Mouse (Mus musculus): Measurements from ENCODE around the gene Ifi206. TPM values are rescaled to one million over a fixed set of nuclear protein-coding genes. Genes with fewer than 3 reads are reported as not detected.

The Ifi206 gene
- polyA plus RNA-seq, 1 experiment: 3.1 TPM

DNA sequence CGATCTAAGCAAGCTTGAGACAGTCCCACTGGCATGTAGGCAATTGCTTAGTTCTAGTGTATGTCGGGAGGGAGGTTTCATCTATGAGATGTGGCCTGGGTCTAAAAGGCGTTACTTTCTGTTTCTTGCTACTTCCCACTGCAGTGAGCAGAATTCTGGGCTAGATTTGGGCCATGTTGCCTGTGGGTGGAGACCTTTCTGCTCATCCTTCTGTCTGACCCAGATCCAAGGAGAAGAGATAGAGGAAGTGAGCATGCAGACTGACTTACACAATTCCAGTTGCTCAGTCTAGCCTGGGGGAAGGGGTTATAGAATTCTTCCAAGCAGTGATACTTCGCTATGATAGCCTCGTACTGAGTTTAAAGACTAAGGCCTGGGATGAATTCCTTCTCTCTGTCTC is 39.2 kb downstream of the Ifi206 start:
- no peak overlapping the region; the same call in 1 of the 2 replicates for H3K27ac ChIP-seq (ENCODE audit: control insufficient read depth, insufficient read depth, low read depth, low read length, poor library complexity)
- no peak overlapping the region for H3K4me3 ChIP-seq (replicated peaks; ENCODE audit: control insufficient read depth, low read depth, low read length)
- H3K4me1 ChIP-seq (ENCODE audit: control insufficient read depth, insufficient read depth, low read length): peaks cover 2% of the 10 kb centered on the region; the same call in 1 of the 2 replicates
- 40% methylated on average over 5 of the region's 5 CpGs for WGBS
- TF ChIP-seq POLR2A (IDR thresholded peaks at IDR 0.05; ENCODE audit: borderline replicate concordance, control insufficient read depth, low read depth, low read length) (no peak), CTCF (IDR thresholded peaks at IDR 0.05; ENCODE audit: control insufficient read depth, insufficient read depth, low read length) (no peak)

DNA sequence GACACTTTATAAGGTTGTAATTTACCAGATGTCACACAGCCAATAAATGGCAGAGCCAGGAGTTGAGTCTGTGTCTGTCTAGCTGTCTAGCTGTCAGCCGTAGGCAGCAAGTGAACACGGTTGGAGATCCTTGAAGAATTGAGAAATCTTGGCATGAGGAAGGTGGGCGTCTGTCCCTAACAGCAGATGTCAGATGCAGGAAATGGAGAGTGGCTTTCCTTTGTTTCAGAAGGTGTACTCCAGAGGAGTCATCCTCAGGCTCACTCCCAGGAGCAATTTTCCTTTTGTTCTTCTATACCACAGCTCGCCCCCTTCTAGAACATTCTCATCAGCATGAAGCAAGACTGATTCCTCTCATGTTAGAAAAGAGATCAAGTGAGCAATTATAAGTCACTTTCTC is 40.2 kb downstream of the Ifi206 start:
- H3K27ac ChIP-seq (ENCODE audit: control insufficient read depth, insufficient read depth, low read depth, low read length, poor library complexity): no peak overlapping the region
- peaks cover 2% of the 10 kb centered on the region; the same call in 1 of the 2 replicates for H3K4me1 ChIP-seq (ENCODE audit: control insufficient read depth, insufficient read depth, low read length)
- 63% methylated on average over 4 of the region's 4 CpGs for WGBS
- no peak overlapping the region for H3K4me3 ChIP-seq (replicated peaks; ENCODE audit: control insufficient read depth, low read depth, low read length)
- TF ChIP-seq CTCF (IDR thresholded peaks at IDR 0.05; ENCODE audit: control insufficient read depth, insufficient read depth, low read length) (no peak), POLR2A (IDR thresholded peaks at IDR 0.05; ENCODE audit: borderline replicate concordance, control insufficient read depth, low read depth, low read length) (no peak)

DNA sequence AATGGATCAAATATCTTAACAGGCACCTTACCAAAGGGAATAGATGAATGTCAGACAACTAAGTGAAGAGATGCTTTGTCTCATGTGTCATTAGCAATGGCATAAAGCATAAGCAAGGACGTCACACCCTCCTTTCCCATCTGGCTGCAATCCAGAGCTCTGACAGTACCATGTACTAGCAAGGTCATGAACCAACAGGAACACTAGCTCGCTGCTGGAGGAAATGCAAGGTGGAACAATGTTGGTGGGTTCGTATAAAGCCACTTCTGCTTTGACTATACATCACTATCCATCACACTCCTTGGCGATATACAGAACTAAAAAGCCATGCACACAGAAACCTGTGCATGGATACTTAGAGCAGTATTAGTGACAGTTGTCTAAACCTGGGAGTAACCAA is 43.8 kb downstream of the Ifi206 start:
- H3K4me3 ChIP-seq (replicated peaks; ENCODE audit: control insufficient read depth, low read depth, low read length): no peak overlapping the region
- 16% methylated on average over 4 of the region's 4 CpGs for WGBS
- TF ChIP-seq CTCF (IDR thresholded peaks at IDR 0.05; ENCODE audit: control insufficient read depth, insufficient read depth, low read length) (no peak), POLR2A (IDR thresholded peaks at IDR 0.05; ENCODE audit: borderline replicate concordance, control insufficient read depth, low read depth, low read length) (no peak)
- H3K4me1 ChIP-seq (ENCODE audit: control insufficient read depth, insufficient read depth, low read length): peaks cover 2% of the 10 kb centered on the region; the same call in 1 of the 2 replicates
- no peak overlapping the region for H3K27ac ChIP-seq (ENCODE audit: control insufficient read depth, insufficient read depth, low read depth, low read length, poor library complexity)

DNA sequence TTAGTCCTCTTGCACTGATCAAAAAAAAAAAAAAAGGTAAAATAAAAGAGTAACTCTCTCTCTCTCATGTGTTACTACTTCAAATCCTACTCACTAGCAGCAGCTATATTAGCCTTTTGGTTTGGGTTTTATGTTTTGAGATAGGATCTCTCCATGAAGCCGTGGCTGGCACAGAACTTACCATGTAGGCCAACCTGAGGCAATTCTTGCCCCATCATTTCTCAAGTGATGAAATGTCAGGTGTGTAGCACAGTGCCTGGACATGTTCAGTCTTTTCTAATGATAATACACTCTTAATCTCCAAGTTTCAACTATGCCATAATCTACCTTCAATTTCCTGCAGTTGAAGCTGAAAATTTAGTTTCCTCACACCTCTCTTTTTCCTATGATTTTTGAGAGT is 47.8 kb downstream of the Ifi206 start:
- 74% methylated on average over 1 of the region's 1 CpGs for whole genome bisulfite sequencing
- H3K4me3 ChIP-seq (replicated peaks; ENCODE audit: control insufficient read depth, low read depth, low read length): no peak overlapping the region
- H3K4me1 ChIP-seq (ENCODE audit: control insufficient read depth, insufficient read depth, low read length): peaks cover 2% of the 10 kb centered on the region
- H3K27ac ChIP-seq (ENCODE audit: control insufficient read depth, insufficient read depth, low read depth, low read length, poor library complexity): no peak overlapping the region
- TF ChIP-seq POLR2A (IDR thresholded peaks at IDR 0.05; ENCODE audit: borderline replicate concordance, control insufficient read depth, low read depth, low read length): no peak
- TF ChIP-seq CTCF (IDR thresholded peaks at IDR 0.05; ENCODE audit: control insufficient read depth, insufficient read depth, low read length): no peak

DNA sequence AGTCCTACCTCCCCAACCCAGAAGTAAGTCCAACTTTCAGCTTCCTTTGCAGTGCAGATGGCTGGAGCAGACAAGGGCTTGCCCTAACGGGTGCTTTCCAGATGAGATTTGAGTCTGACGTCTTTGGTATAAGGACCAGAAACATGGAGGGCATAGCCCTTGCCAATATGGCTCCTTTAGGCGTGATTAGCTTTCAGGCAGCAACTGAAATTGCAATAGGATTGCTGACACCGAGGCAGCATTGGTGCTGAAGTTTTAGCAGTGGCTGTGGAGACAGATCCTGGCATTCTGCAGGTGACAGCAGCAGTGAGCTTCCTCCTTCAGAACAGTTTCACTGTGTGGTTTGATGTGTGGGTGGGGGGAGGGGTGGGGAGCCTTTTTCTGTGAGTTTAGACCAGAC is 49.6 kb downstream of the Ifi206 start:
- peak overlapping the region; percentile 87 for H3K27ac ChIP-seq (ENCODE audit: control insufficient read depth, insufficient read depth, low read depth, low read length, poor library complexity)
- peaks cover 3% of the 10 kb centered on the region for H3K4me1 ChIP-seq (ENCODE audit: control insufficient read depth, insufficient read depth, low read length)
- 2% methylated on average over 4 of the region's 4 CpGs for WGBS
- peak overlapping the region; percentile 28 for H3K4me3 ChIP-seq (replicated peaks; ENCODE audit: control insufficient read depth, low read depth, low read length)
- TF ChIP-seq POLR2A (IDR thresholded peaks at IDR 0.05; ENCODE audit: borderline replicate concordance, control insufficient read depth, low read depth, low read length) (no peak), CTCF (IDR thresholded peaks at IDR 0.05; ENCODE audit: control insufficient read depth, insufficient read depth, low read length) (no peak)

DNA sequence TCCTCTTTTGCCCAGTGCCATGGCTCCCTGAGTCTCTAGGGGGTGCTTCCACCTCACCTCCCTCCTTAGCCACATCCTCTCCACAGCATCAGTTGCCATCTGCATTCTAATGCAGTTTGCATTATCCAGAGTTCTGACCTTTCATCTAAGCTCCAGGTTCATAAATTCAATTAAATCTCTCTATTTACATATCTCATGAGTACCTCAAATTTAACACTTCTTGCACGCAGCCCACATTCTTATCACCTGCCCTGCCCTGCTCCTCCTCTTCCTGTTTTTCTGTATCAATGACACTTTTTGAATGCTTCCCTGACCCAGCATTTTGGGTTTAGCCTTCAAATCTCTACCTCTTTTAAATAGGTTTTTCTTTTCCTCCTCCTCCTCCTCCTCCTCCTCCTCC is 50.2 kb downstream of the Ifi206 start:
- peak overlapping the region; percentile 18; the same call in 1 of the 2 replicates for H3K27ac ChIP-seq (ENCODE audit: control insufficient read depth, insufficient read depth, low read depth, low read length, poor library complexity)
- 13% methylated on average over 1 of the region's 1 CpGs for WGBS
- TF ChIP-seq CTCF (IDR thresholded peaks at IDR 0.05; ENCODE audit: control insufficient read depth, insufficient read depth, low read length): no peak
- TF ChIP-seq POLR2A (IDR thresholded peaks at IDR 0.05; ENCODE audit: borderline replicate concordance, control insufficient read depth, low read depth, low read length): no peak
- H3K4me1 ChIP-seq (ENCODE audit: control insufficient read depth, insufficient read depth, low read length): peaks cover 3% of the 10 kb centered on the region
- H3K4me3 ChIP-seq (replicated peaks; ENCODE audit: control insufficient read depth, low read depth, low read length): no peak overlapping the region

DNA sequence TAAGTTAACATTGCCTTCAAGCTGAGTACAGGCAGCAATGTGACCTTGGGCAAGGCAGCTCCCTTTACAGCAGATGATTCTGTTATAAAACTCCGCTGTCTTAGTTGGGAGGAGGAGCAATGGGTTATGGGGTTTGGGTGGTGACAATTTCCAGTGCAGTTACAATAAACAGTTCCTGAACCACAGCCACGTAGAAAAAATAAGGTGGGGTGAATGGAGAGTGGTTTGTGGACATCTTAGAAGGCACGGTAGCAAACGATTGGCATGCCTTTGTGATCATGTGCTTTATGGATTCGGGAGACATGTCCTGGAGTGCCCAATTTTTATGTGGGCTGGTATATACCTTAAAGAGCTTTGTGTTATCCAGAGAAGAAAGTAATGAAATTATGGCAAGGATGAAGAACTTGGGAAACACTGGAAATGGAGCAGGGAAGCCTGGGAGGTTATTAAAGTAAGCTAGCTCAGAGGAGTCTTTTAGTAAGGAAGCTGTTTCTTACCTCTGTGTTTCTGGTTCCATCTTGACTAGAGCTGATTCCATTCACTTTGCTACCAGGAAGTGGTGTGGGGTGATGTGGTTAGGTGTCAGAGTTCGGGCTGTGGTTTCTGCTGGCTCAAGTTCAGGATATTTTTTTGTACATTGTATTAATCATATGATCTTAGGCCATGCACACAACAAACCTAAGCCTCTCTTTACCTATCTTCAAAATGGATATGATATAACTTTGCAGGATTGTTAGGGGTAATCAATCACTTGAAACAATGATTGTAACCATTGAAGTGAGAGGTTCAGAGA is 53.5 kb downstream of the Ifi206 start:
- Histone ChIP-seq H3K4me3 (replicated peaks; ENCODE audit: control insufficient read depth, low read depth, low read length) (no peak overlapping the region), H3K27ac (ENCODE audit: control insufficient read depth, insufficient read depth, low read depth, low read length, poor library complexity) (no peak overlapping the region), H3K4me1 (ENCODE audit: control insufficient read depth, insufficient read depth, low read length) (peaks cover 3% of the 10 kb centered on the region)
- WGBS: 20% methylated on average over 6 of the region's 6 CpGs
- TF ChIP-seq CTCF (IDR thresholded peaks at IDR 0.05; ENCODE audit: control insufficient read depth, insufficient read depth, low read length) (no peak), POLR2A (IDR thresholded peaks at IDR 0.05; ENCODE audit: borderline replicate concordance, control insufficient read depth, low read depth, low read length) (no peak)

DNA sequence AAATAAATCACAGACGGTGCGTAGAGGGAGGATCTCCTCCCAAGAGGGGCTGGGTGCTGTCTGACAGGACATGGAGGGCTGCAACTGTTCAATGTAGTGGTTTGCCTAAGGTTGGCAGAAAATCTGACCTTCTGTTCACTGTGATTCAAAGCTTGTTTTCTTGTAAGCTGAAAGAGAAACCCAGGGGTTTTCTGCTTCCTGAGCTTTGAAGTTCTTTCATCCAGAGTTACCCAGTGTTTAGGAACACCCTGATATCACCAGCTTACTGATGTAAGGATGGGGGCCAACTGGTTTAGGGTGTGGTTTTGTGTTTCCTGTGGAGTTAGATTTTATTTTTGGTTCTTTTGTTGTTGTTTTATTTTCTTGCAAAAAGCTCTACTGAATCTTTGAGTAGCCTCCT is 58.4 kb downstream of the Ifi206 start:
- Histone ChIP-seq H3K27ac (ENCODE audit: control insufficient read depth, insufficient read depth, low read depth, low read length, poor library complexity) (no peak overlapping the region), H3K4me1 (ENCODE audit: control insufficient read depth, insufficient read depth, low read length) (peaks cover 3% of the 10 kb centered on the region; the same call in 1 of the 2 replicates)
- WGBS: 63% methylated on average over 2 of the region's 2 CpGs

More for the DNA sequence above, 58.4 kb downstream of the Ifi206 start:
- no peak overlapping the region for H3K4me3 ChIP-seq (replicated peaks; ENCODE audit: control insufficient read depth, low read depth, low read length)
- no peak for TF ChIP-seq CTCF (IDR thresholded peaks at IDR 0.05; ENCODE audit: control insufficient read depth, insufficient read depth, low read length)
- no peak for TF ChIP-seq POLR2A (IDR thresholded peaks at IDR 0.05; ENCODE audit: borderline replicate concordance, control insufficient read depth, low read depth, low read length)

Data from bone marrow, adult 2 months (tissue).